Mouse (Mus musculus) neural tube, embryonic 13.5 days (tissue): Measurements from ENCODE around the gene Cfap97d2. TPM values are rescaled to one million over a fixed set of nuclear protein-coding genes. Genes with fewer than 3 reads are reported as not detected.
A peak's percentile ranks its signal among the peaks of the same experiment; 100 is the strongest.

Source experiments
- ATAC-seq: fragments of 200-750 bp; cut with Nextera tagmentation; 2 replicates; pipeline ENCODE4 v1.8.0; 2017; ENCODE audit warnings: low read depth, mild to moderate bottlenecking, moderate TSS enrichment, moderate library complexity
- H3K27ac ChIP-seq: fragments of 300-500 bp; sonication (generic); replicated peaks from 2 replicates; pipeline ENCODE4 v1.5.1; 2015; ENCODE audit warnings: moderate library complexity, mild to moderate bottlenecking, inconsistent platforms
- H3K27me3 ChIP-seq: fragments of 300-500 bp; sonication (generic); 2 replicates; pipeline ENCODE4 v1.6.1; 2015; ENCODE audit warnings: mild to moderate bottlenecking, inconsistent platforms
- H3K36me3 ChIP-seq: fragments of 300-500 bp; sonication (generic); 2 replicates; pipeline ENCODE4 v1.6.1; 2015; ENCODE audit warnings: mild to moderate bottlenecking, inconsistent platforms
- H3K4me1 ChIP-seq: fragments of 300-500 bp; sonication (generic); replicated peaks from 2 replicates; pipeline ENCODE4 v1.6.1; 2015; ENCODE audit warnings: inconsistent platforms
- H3K4me2 ChIP-seq: fragments of 300-500 bp; sonication (generic); 2 replicates; pipeline ENCODE4 v1.6.1; 2015; ENCODE audit warnings: inconsistent platforms, mild to moderate bottlenecking, moderate library complexity
- H3K4me3 ChIP-seq: fragments of 300-500 bp; sonication (generic); 2 replicates; pipeline ENCODE4 v1.5.1; 2015; ENCODE audit warnings: mild to moderate bottlenecking, inconsistent platforms
- H3K9ac ChIP-seq: fragments of 300-500 bp; sonication (generic); 2 replicates; pipeline ENCODE4 v1.6.1; 2015; ENCODE audit warnings: moderate library complexity, mild to moderate bottlenecking, inconsistent platforms
- H3K9me3 ChIP-seq: fragments of 300-500 bp; sonication (generic); 2 replicates; pipeline ENCODE4 v1.6.1; 2016; ENCODE audit warnings: inconsistent platforms
- WGBS: fragments of 180-500 bp; shearing (Covaris S2); methylation state at CpG from one replicate; pipeline ENCODE4 v1.1.7; 2015; 5-methylcytosine and 5-hydroxymethylcytosine counted together
- polyA plus RNA-seq: library from polyadenylated mRNA; unstranded; fragments of >200 nt; fragmentation: Nextera tagmentation; extraction: Ambion mirVana; gene quantifications from 2 replicates; pipeline ENCODE4 v1.2.1, GENCODE M21; 2015

The Cfap97d2 gene
- polyA plus RNA-seq, 1 experiment from 2014 or later, result 1.8 TPM

- Histone ChIP-seq H3K9me3 (no peaks in the 10 kb centered on the region), H3K36me3 (peaks cover 11% of the 10 kb centered on the region), H3K4me1 (peaks cover 32% of the 10 kb centered on the region), H3K9ac (peak overlapping the region; percentile 97; the same call in 1 of the 2 replicates), H3K27me3 (no peaks in the 10 kb centered on the region), H3K4me2 (no peak overlapping the region), H3K27ac (peak overlapping the region; percentile 64; the same call in 1 of the 2 replicates), H3K4me3 (peak overlapping the region; percentile 98; the same call in 1 of the 2 replicates)
- ATAC-seq, result no peak
- WGBS, result 64% methylated on average over 7 of the region's 7 CpGs
Measured at GRCm38 (mm10) chr8:13756480-13756879, 50.8 kb downstream of the Cfap97d2 start.

GRCm38 (mm10) chr8:13756982-13757804 is 51.5 kb downstream of the Cfap97d2 start, which contains the start of gene Cdc16:
Gene Cdc16 (plus strand): TSS chr8:13757676.
- Histone ChIP-seq H3K27me3 (no peaks in the 10 kb centered on the region), H3K36me3 (peaks cover 17% of the 10 kb centered on the region), H3K27ac (peak within 1 kb of the TSS; percentile 76), H3K4me2 (peak within 1 kb of the TSS; percentile 94), H3K9ac (peak within 1 kb of the TSS; percentile 97), H3K4me1 (peaks cover 32% of the 10 kb centered on the region), H3K9me3 (no peaks in the 10 kb centered on the region), H3K4me3 (peak within 1 kb of the TSS; percentile 98)
- ATAC-seq, result peak; percentile 93
- 9% methylated on average over 38 of the region's 40 CpGs for WGBS

GRCm38 (mm10) chr8:13757805-13758727 is 52.4 kb downstream of the Cfap97d2 start:
- WGBS, result under 1% methylated on average over 38 of the region's 38 CpGs
- Histone ChIP-seq H3K4me2 (peak overlapping the region; percentile 94), H3K36me3 (peaks cover 25% of the 10 kb centered on the region), H3K9ac (peak overlapping the region; percentile 97), H3K27me3 (no peaks in the 10 kb centered on the region), H3K27ac (peak overlapping the region; percentile 76), H3K4me1 (peaks cover 32% of the 10 kb centered on the region), H3K4me3 (peak overlapping the region; percentile 98), H3K9me3 (no peaks in the 10 kb centered on the region)
- peak; percentile 76 for ATAC-seq

GRCm38 (mm10) chr8:13769206-13769605 is 63.5 kb downstream of the Cfap97d2 start:
- Histone ChIP-seq H3K27me3 (no peaks in the 10 kb centered on the region), H3K4me1 (no peaks in the 10 kb centered on the region), H3K27ac (no peak overlapping the region), H3K9me3 (no peaks in the 10 kb centered on the region), H3K4me2 (no peak overlapping the region), H3K9ac (no peak overlapping the region), H3K4me3 (no peak overlapping the region), H3K36me3 (peaks cover 93% of the 10 kb centered on the region)
- ATAC-seq, result no peak
- WGBS, result 86% methylated on average over 11 of the region's 11 CpGs

GRCm38 (mm10) chr8:13780536-13780935 is 74.8 kb downstream of the Cfap97d2 start:
- Histone ChIP-seq H3K4me1 (peaks cover 9% of the 10 kb centered on the region), H3K27ac (no peak overlapping the region), H3K9ac (no peak overlapping the region), H3K27me3 (no peaks in the 10 kb centered on the region), H3K4me3 (no peak overlapping the region), H3K36me3 (peaks cover 64% of the 10 kb centered on the region), H3K4me2 (no peak overlapping the region), H3K9me3 (no peaks in the 10 kb centered on the region)
- ATAC-seq, result no peak
- WGBS, result 83% methylated on average over 3 of the region's 3 CpGs

GRCm38 (mm10) chr8:13785250-13785763 is 79.6 kb downstream of the Cfap97d2 start, which contains the start of gene Upf3a:
Gene Upf3a (plus strand): TSS chr8:13785615.
- Histone ChIP-seq H3K4me1 (peaks cover 22% of the 10 kb centered on the region), H3K4me3 (peak within 1 kb of the TSS; percentile 68), H3K4me2 (peak within 1 kb of the TSS; percentile 84), H3K27me3 (no peaks in the 10 kb centered on the region), H3K9me3 (no peaks in the 10 kb centered on the region), H3K36me3 (peaks cover 52% of the 10 kb centered on the region), H3K9ac (peak within 1 kb of the TSS; percentile 92), H3K27ac (peak within 1 kb of the TSS; percentile 99)
- peak; percentile 97 for ATAC-seq
- WGBS, result under 1% methylated on average over 47 of the region's 47 CpGs

GRCm38 (mm10) chr8:13785764-13786299 is 80.1 kb downstream of the Cfap97d2 start:
- Histone ChIP-seq H3K27me3 (no peaks in the 10 kb centered on the region), H3K4me1 (peaks cover 22% of the 10 kb centered on the region), H3K9ac (peak overlapping the region; percentile 92), H3K4me3 (peak overlapping the region; percentile 68), H3K36me3 (peaks cover 48% of the 10 kb centered on the region), H3K27ac (peak overlapping the region; percentile 99), H3K4me2 (peak overlapping the region; percentile 84), H3K9me3 (no peaks in the 10 kb centered on the region)
- WGBS, result under 1% methylated on average over 45 of the region's 47 CpGs
- ATAC-seq, result peak; percentile 97

- no peak overlapping the region for H3K9ac ChIP-seq
- peaks cover 18% of the 10 kb centered on the region for H3K4me1 ChIP-seq
- ATAC-seq, result no peak
- no peaks in the 10 kb centered on the region for H3K27me3 ChIP-seq
- peaks cover 60% of the 10 kb centered on the region for H3K36me3 ChIP-seq
- no peak overlapping the region for H3K27ac ChIP-seq
- H3K4me2 ChIP-seq, result no peak overlapping the region
- H3K9me3 ChIP-seq, result no peaks in the 10 kb centered on the region
- 93% methylated on average over 8 of the region's 8 CpGs for whole genome bisulfite sequencing
- no peak overlapping the region for H3K4me3 ChIP-seq
Measured at GRCm38 (mm10) chr8:13789606-13790005, 83.9 kb downstream of the Cfap97d2 start.

Other genes with a start within 250 kb of the Cfap97d2 start
- gene Gas6, start 211.4 kb upstream of the Cfap97d2 start, polyA plus RNA-seq, result 25.9 and 28.8 TPM in 2 replicates
- gene 1700029H14Rik, start 143.4 kb upstream of the Cfap97d2 start, polyA plus RNA-seq, result not detected in 2 replicates
- 28.3 and 30.7 TPM in 2 replicates for gene Rasa3, start 28.3 kb upstream of the Cfap97d2 start, polyA plus RNA-seq
- 166 and 175 TPM in 2 replicates for gene Cdc16, start 51.8 kb downstream of the Cfap97d2 start, polyA plus RNA-seq
- gene Upf3a, start 79.7 kb downstream of the Cfap97d2 start, polyA plus RNA-seq, result 42.4 and 46.2 TPM in 2 replicates
- not detected in 2 replicates for gene AF366264, start 132.5 kb downstream of the Cfap97d2 start, polyA plus RNA-seq
- 43.9 and 48.8 TPM in 2 replicates for gene Champ1, start 163.8 kb downstream of the Cfap97d2 start, polyA plus RNA-seq
- 116 and 127 TPM in 2 replicates for gene Coprs, start 184.4 kb downstream of the Cfap97d2 start, polyA plus RNA-seq